Mouse (Mus musculus): ENCODE results near the gene Cdk13. TPM values are rescaled to one million over a fixed set of nuclear protein-coding genes. Genes with fewer than 3 reads are reported as not detected.
A peak's percentile ranks its signal among the peaks of the same experiment; 100 is the strongest.

Gene Cdk13
- polyA plus RNA-seq, 1 experiment from 2014 or later, result 21.0 TPM

DNA sequence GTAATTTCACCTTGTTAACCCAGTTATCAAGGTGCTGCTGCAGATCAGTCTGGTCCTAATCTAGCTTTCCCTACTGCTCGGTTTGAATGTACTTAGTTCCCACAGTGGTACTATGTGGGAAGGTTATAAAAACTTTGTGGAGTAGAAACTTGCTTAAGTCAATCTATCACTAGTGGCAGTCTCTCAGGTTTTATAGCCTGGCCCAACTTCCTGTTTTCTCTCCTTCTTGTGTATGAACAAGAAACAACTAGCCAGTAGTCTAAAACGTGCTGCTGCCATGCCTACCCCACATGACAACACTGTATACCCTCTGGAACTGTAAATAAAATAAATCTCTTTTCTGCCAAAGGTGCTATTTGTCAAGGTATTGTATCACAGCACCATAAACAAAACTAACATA, 25.0 kb downstream of the Cdk13 start:
- H3K4me3 ChIP-seq (replicated peaks; ENCODE audit: low read depth, low read length), result no peak overlapping the region
- no peaks in the 10 kb centered on the region for H3K27me3 ChIP-seq (ENCODE audit: control insufficient read depth, insufficient read depth, low read length)
- H3K4me1 ChIP-seq (ENCODE audit: control insufficient read depth, insufficient read depth, low read length), result no peaks in the 10 kb centered on the region
- no peak for ATAC-seq (ENCODE audit: low FRiP score, low TSS enrichment)
- WGBS, result 97% methylated on average over 2 of the region's 2 CpGs
- no peaks in the 10 kb centered on the region for H3K9me3 ChIP-seq (ENCODE audit: control insufficient read depth, low read length)
- H3K9ac ChIP-seq (replicated peaks; ENCODE audit: low read length), result no peak overlapping the region
- no peak overlapping the region for H3K4me2 ChIP-seq (ENCODE audit: low read length)
- H3K36me3 ChIP-seq (ENCODE audit: control insufficient read depth, insufficient read depth, low read length), result no peaks in the 10 kb centered on the region
- no peak for DNase-seq
- H3K27ac ChIP-seq (replicated peaks; ENCODE audit: low read depth, low read length), result no peak overlapping the region

DNA sequence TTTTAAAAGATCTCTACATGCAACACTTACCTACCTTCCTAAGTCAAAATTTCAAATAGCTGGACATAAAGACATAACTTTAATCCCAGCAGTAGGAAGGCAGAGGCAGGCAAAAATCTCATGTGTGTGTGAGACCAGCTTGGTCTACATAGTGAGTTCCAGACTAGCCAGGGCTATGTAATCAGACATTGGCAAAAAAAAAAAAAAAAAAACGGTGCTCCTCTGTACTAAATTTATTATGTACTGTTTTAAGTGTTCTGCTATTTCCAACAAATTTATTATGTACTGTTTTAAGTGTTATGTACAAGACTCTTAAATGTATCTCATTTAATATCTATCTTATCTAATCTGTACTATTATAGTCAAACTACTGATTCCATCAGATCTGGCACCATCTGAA, 28.6 kb downstream of the Cdk13 start:
- no peak overlapping the region for H3K4me3 ChIP-seq (replicated peaks; ENCODE audit: low read depth, low read length)
- H3K9ac ChIP-seq (replicated peaks; ENCODE audit: low read length), result no peak overlapping the region
- H3K27ac ChIP-seq (replicated peaks; ENCODE audit: low read depth, low read length), result no peak overlapping the region
- no peak for DNase-seq
- H3K4me1 ChIP-seq (ENCODE audit: control insufficient read depth, insufficient read depth, low read length), result no peaks in the 10 kb centered on the region
- no peak overlapping the region for H3K4me2 ChIP-seq (ENCODE audit: low read length)
- WGBS, result 83% methylated on average over 1 of the region's 1 CpGs
- no peaks in the 10 kb centered on the region for H3K9me3 ChIP-seq (ENCODE audit: control insufficient read depth, low read length)
- peaks cover 8% of the 10 kb centered on the region for H3K36me3 ChIP-seq (ENCODE audit: control insufficient read depth, insufficient read depth, low read length)
- no peak for ATAC-seq (ENCODE audit: low FRiP score, low TSS enrichment)
- H3K27me3 ChIP-seq (ENCODE audit: control insufficient read depth, insufficient read depth, low read length), result no peaks in the 10 kb centered on the region

DNA sequence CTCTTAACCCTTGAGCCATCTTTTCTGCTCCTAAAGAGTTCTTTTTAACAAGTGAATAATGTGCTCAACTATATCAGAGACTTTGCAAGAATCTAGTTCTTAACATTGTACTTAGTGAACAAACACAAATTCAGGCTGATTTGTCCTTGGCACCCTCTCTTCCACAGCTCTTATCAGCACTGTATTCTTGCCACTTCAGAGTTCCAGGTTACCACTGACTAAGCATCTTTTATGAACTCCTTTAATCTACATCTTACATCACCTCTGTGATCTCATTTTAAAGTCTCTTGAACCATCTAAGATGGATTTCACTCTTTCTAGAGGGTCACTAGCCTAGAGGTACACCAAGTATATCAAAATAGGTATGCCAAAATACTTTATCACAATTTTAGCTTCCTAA, 29.5 kb downstream of the Cdk13 start:
- ATAC-seq (ENCODE audit: low FRiP score, low TSS enrichment) (no peak), DNase-seq (no peak)
- Histone ChIP-seq H3K27ac (replicated peaks; ENCODE audit: low read depth, low read length) (no peak overlapping the region), H3K4me2 (ENCODE audit: low read length) (no peak overlapping the region), H3K36me3 (ENCODE audit: control insufficient read depth, insufficient read depth, low read length) (peaks cover 8% of the 10 kb centered on the region), H3K4me1 (ENCODE audit: control insufficient read depth, insufficient read depth, low read length) (no peaks in the 10 kb centered on the region), H3K4me3 (replicated peaks; ENCODE audit: low read depth, low read length) (no peak overlapping the region), H3K27me3 (ENCODE audit: control insufficient read depth, insufficient read depth, low read length) (no peaks in the 10 kb centered on the region), H3K9me3 (ENCODE audit: control insufficient read depth, low read length) (no peaks in the 10 kb centered on the region), H3K9ac (replicated peaks; ENCODE audit: low read length) (no peak overlapping the region)

DNA sequence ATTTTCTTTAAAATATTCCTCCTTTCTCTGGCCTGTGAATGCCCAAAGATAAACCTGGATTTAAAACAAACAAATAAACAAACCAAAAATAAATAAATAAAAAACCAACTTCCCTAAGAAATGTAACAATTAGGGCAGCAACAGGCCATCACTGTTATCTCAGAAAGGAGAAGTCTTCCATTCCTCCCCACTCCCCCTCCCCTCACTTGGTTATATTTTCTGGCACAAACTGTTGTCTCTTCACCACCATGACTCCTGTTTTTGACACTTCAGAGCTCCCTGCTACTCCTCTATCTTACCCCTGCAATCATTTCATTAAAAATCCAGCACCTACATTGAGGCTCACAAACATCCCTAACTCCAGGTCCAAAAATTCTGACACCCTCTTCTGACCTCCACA, 31.8 kb downstream of the Cdk13 start:
- no peak overlapping the region for H3K4me2 ChIP-seq (ENCODE audit: low read length)
- ATAC-seq (ENCODE audit: low FRiP score, low TSS enrichment), result no peak
- H3K4me3 ChIP-seq (replicated peaks; ENCODE audit: low read depth, low read length), result no peak overlapping the region
- H3K27me3 ChIP-seq (ENCODE audit: control insufficient read depth, insufficient read depth, low read length), result no peaks in the 10 kb centered on the region
- no peak overlapping the region for H3K27ac ChIP-seq (replicated peaks; ENCODE audit: low read depth, low read length)
- H3K4me1 ChIP-seq (ENCODE audit: control insufficient read depth, insufficient read depth, low read length), result no peaks in the 10 kb centered on the region
- H3K9ac ChIP-seq (replicated peaks; ENCODE audit: low read length), result no peak overlapping the region
- DNase-seq, result no peak
- no peaks in the 10 kb centered on the region for H3K9me3 ChIP-seq (ENCODE audit: control insufficient read depth, low read length)
- peaks cover 8% of the 10 kb centered on the region for H3K36me3 ChIP-seq (ENCODE audit: control insufficient read depth, insufficient read depth, low read length)

DNA sequence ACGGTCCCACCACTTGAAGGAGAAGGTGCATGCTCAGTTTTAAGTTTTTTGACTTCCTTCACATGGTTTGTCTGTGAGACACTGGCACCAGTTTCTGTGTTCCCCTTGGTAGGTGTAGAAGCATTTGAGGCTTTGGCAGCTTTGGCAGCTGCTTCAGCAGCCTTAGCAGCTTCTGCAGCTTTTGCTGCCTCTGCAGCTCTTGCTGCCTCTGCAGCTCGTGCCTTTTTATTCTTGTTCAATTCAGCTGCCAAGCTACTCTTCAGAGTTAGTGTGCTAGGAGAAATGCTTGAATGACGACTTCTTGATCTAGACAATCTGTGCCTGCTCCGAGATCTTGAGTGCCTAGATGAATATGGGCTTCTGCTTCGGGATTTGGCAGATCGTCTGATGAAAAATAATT, 32.3 kb downstream of the Cdk13 start:
- H3K4me1 ChIP-seq (ENCODE audit: control insufficient read depth, insufficient read depth, low read length), result no peaks in the 10 kb centered on the region
- no peak overlapping the region for H3K27ac ChIP-seq (replicated peaks; ENCODE audit: low read depth, low read length)
- H3K9me3 ChIP-seq (ENCODE audit: control insufficient read depth, low read length), result no peaks in the 10 kb centered on the region
- ATAC-seq (ENCODE audit: low FRiP score, low TSS enrichment) (no peak), DNase-seq (peak; percentile 5)
- H3K36me3 ChIP-seq (ENCODE audit: control insufficient read depth, insufficient read depth, low read length), result peaks cover 8% of the 10 kb centered on the region
- H3K4me3 ChIP-seq (replicated peaks; ENCODE audit: low read depth, low read length), result no peak overlapping the region
- no peak overlapping the region for H3K9ac ChIP-seq (replicated peaks; ENCODE audit: low read length)
- 75% methylated on average over 6 of the region's 6 CpGs for WGBS
- H3K27me3 ChIP-seq (ENCODE audit: control insufficient read depth, insufficient read depth, low read length), result no peaks in the 10 kb centered on the region
- no peak overlapping the region for H3K4me2 ChIP-seq (ENCODE audit: low read length)

DNA sequence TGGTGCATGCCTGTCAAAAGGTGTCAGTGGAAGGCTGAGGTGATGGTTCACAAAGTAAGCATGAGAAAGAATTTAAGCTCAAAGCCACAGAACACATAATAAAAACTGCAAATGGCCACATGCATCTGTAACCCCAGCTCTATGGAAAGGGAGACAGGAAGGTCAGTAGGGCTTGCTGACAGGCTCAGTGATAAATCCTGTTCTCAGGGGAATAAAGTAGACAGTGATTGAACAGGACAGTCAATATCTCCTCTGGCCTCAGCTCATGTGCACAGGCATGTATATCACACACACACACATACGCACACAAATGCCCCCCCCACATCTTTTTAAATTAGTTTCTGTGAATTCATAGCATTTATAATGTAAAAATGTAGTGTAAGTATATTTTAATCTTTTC, 42.5 kb downstream of the Cdk13 start:
- Histone ChIP-seq H3K4me2 (ENCODE audit: low read length) (no peak overlapping the region), H3K4me3 (replicated peaks; ENCODE audit: low read depth, low read length) (no peak overlapping the region), H3K4me1 (ENCODE audit: control insufficient read depth, insufficient read depth, low read length) (no peaks in the 10 kb centered on the region), H3K36me3 (ENCODE audit: control insufficient read depth, insufficient read depth, low read length) (peaks cover 17% of the 10 kb centered on the region; the same call in 1 of the 2 replicates), H3K27ac (replicated peaks; ENCODE audit: low read depth, low read length) (no peak overlapping the region), H3K9ac (replicated peaks; ENCODE audit: low read length) (no peak overlapping the region), H3K27me3 (ENCODE audit: control insufficient read depth, insufficient read depth, low read length) (no peaks in the 10 kb centered on the region), H3K9me3 (ENCODE audit: control insufficient read depth, low read length) (no peaks in the 10 kb centered on the region)
- WGBS, result 90% methylated on average over 1 of the region's 1 CpGs
- no peak for ATAC-seq (ENCODE audit: low FRiP score, low TSS enrichment)
- DNase-seq, result no peak

DNA sequence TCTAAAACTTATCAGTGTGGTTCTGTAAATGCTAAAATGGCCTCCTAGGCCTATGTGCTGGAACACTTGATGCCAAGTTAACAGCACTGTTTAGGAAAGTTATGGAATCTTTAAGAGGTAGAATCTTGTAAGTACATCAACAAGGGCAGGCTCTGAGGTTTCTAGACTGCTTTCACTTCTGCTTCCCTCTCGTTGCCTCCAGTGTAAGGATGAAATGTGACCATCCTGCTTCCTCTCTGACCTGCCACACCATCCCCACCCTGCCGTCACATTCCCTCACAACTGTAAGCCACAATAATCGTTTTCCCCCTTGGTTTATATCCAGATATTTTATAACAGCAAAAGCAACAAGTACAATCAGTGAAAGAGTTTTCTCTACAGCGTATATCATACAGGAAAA, 49.9 kb downstream of the Cdk13 start:
- Histone ChIP-seq H3K27me3 (ENCODE audit: control insufficient read depth, insufficient read depth, low read length) (no peaks in the 10 kb centered on the region), H3K4me3 (replicated peaks; ENCODE audit: low read depth, low read length) (no peak overlapping the region), H3K4me1 (ENCODE audit: control insufficient read depth, insufficient read depth, low read length) (no peaks in the 10 kb centered on the region), H3K4me2 (ENCODE audit: low read length) (no peak overlapping the region), H3K36me3 (ENCODE audit: control insufficient read depth, insufficient read depth, low read length) (peaks cover 11% of the 10 kb centered on the region; the same call in 1 of the 2 replicates), H3K9ac (replicated peaks; ENCODE audit: low read length) (no peak overlapping the region), H3K9me3 (ENCODE audit: control insufficient read depth, low read length) (no peaks in the 10 kb centered on the region), H3K27ac (replicated peaks; ENCODE audit: low read depth, low read length) (no peak overlapping the region)
- whole genome bisulfite sequencing, result 92% methylated on average over 4 of the region's 4 CpGs
- DNase-seq (no peak), ATAC-seq (ENCODE audit: low FRiP score, low TSS enrichment) (no peak)

DNA sequence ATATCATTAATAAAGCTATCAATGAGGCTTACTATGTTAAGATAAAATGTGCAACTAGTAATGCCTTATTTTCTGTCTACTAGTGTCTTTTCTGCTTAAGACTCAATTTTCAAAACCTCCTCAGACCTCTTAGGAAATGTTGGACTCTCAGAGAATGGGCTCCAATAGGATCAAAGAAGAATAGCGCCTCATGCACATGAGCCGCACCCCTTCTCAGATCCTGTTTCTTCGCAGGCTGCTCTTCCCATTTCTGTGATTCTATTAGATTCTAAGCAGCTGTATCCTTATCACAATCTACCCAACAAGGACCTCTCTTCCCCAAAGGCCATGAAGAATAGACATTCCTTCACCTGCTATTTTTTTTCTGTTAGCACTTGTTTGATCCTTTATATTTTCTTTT, 76.1 kb downstream of the Cdk13 start:
- Histone ChIP-seq H3K27ac (replicated peaks; ENCODE audit: low read depth, low read length) (no peak overlapping the region), H3K4me1 (ENCODE audit: control insufficient read depth, insufficient read depth, low read length) (no peaks in the 10 kb centered on the region), H3K9me3 (ENCODE audit: control insufficient read depth, low read length) (no peaks in the 10 kb centered on the region), H3K4me3 (replicated peaks; ENCODE audit: low read depth, low read length) (no peak overlapping the region), H3K27me3 (ENCODE audit: control insufficient read depth, insufficient read depth, low read length) (no peaks in the 10 kb centered on the region), H3K4me2 (ENCODE audit: low read length) (no peak overlapping the region), H3K9ac (replicated peaks; ENCODE audit: low read length) (no peak overlapping the region), H3K36me3 (ENCODE audit: control insufficient read depth, insufficient read depth, low read length) (peaks cover 19% of the 10 kb centered on the region)
- 95% methylated on average over 3 of the region's 3 CpGs for WGBS
- no peak for DNase-seq
- ATAC-seq (ENCODE audit: low FRiP score, low TSS enrichment), result no peak

DNA sequence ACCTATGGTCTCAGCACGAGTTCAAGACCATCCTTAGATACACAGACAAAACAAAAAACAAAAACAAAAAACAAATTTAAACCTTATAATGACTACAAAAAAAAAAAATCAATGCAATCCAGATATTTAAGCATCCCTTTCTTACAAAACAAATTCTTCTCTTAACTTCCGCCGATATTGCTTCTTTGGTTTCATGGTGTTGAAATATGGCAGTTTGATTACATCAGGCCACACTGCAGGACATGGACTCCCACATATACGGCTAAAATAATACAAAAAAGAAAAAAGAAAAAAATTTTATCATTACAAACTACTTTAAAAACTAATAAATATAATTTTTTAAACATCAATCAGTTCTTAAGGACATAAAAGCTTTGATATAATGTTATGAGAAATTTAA, 77.0 kb downstream of the Cdk13 start:
- Histone ChIP-seq H3K4me3 (replicated peaks; ENCODE audit: low read depth, low read length) (no peak overlapping the region), H3K27ac (replicated peaks; ENCODE audit: low read depth, low read length) (no peak overlapping the region), H3K9me3 (ENCODE audit: control insufficient read depth, low read length) (no peaks in the 10 kb centered on the region), H3K27me3 (ENCODE audit: control insufficient read depth, insufficient read depth, low read length) (no peaks in the 10 kb centered on the region), H3K4me2 (ENCODE audit: low read length) (no peak overlapping the region), H3K9ac (replicated peaks; ENCODE audit: low read length) (no peak overlapping the region), H3K4me1 (ENCODE audit: control insufficient read depth, insufficient read depth, low read length) (no peaks in the 10 kb centered on the region), H3K36me3 (ENCODE audit: control insufficient read depth, insufficient read depth, low read length) (peaks cover 21% of the 10 kb centered on the region)
- no peak for DNase-seq
- 94% methylated on average over 4 of the region's 4 CpGs for WGBS
- ATAC-seq (ENCODE audit: low FRiP score, low TSS enrichment), result no peak
